Mouse (Mus musculus): Measurements from ENCODE around the gene Traf3ip3. TPM values are rescaled to one million over a fixed set of nuclear protein-coding genes. Genes with fewer than 3 reads are reported as not detected.

Traf3ip3 gene
- polyA plus RNA-seq, 1 experiment from 2014 or later: 0.85 TPM

- no peak overlapping the region for H3K4me2 ChIP-seq
- no peaks in the 10 kb centered on the region for H3K36me3 ChIP-seq (replicated peaks)
- no peak for ATAC-seq (replicated peaks)
- no peak overlapping the region for H3K9ac ChIP-seq
- WGBS: 94% methylated on average over 5 of the region's 5 CpGs
- H3K27me3 ChIP-seq (replicated peaks): no peaks in the 10 kb centered on the region
- H3K9me3 ChIP-seq: no peaks in the 10 kb centered on the region
- H3K4me1 ChIP-seq: no peaks in the 10 kb centered on the region
- H3K4me3 ChIP-seq: no peak overlapping the region
- no peak overlapping the region for H3K27ac ChIP-seq
These were observed 28.1 kb upstream of the Traf3ip3 start for GRCm38 (mm10) chr1:193229570-193229969.

- H3K4me1 ChIP-seq: no peaks in the 10 kb centered on the region
- no peak overlapping the region for H3K4me2 ChIP-seq
- H3K9me3 ChIP-seq: no peaks in the 10 kb centered on the region
- no peak overlapping the region for H3K9ac ChIP-seq
- WGBS: 74% methylated on average over 4 of the region's 4 CpGs
- no peak for ATAC-seq (replicated peaks)
- no peaks in the 10 kb centered on the region for H3K27me3 ChIP-seq (replicated peaks)
- no peak overlapping the region for H3K4me3 ChIP-seq
- no peak overlapping the region for H3K27ac ChIP-seq
- H3K36me3 ChIP-seq (replicated peaks): no peaks in the 10 kb centered on the region
These were observed 26.0 kb upstream of the Traf3ip3 start for GRCm38 (mm10) chr1:193227537-193227936.

- H3K4me2 ChIP-seq: no peak overlapping the region
- H3K36me3 ChIP-seq (replicated peaks): no peaks in the 10 kb centered on the region
- H3K9me3 ChIP-seq: no peaks in the 10 kb centered on the region
- H3K27ac ChIP-seq: no peak overlapping the region
- H3K4me1 ChIP-seq: no peaks in the 10 kb centered on the region
- H3K4me3 ChIP-seq: no peak overlapping the region
- ATAC-seq (replicated peaks): no peak
- 50% methylated on average over 7 of the region's 7 CpGs for WGBS
- H3K27me3 ChIP-seq (replicated peaks): no peaks in the 10 kb centered on the region
- no peak overlapping the region for H3K9ac ChIP-seq
These were observed 25.4 kb upstream of the Traf3ip3 start for GRCm38 (mm10) chr1:193226724-193227522.

- Histone ChIP-seq H3K9me3 (no peaks in the 10 kb centered on the region), H3K36me3 (replicated peaks) (no peaks in the 10 kb centered on the region), H3K9ac (no peak overlapping the region), H3K4me2 (no peak overlapping the region), H3K27me3 (replicated peaks) (no peaks in the 10 kb centered on the region), H3K4me1 (no peaks in the 10 kb centered on the region), H3K27ac (no peak overlapping the region), H3K4me3 (no peak overlapping the region)
- WGBS: 92% methylated on average over 4 of the region's 4 CpGs
- ATAC-seq (replicated peaks): no peak
These were observed 24.6 kb upstream of the Traf3ip3 start for GRCm38 (mm10) chr1:193226114-193226513.

GRCm38 (mm10) chr1:193225531-193225930, 24.0 kb upstream of the Traf3ip3 start:
- ATAC-seq (replicated peaks): no peak
- 36% methylated on average over 3 of the region's 3 CpGs for WGBS
- Histone ChIP-seq H3K4me2 (no peak overlapping the region), H3K27me3 (replicated peaks) (no peaks in the 10 kb centered on the region), H3K9me3 (no peaks in the 10 kb centered on the region), H3K9ac (no peak overlapping the region), H3K4me3 (no peak overlapping the region), H3K27ac (no peak overlapping the region), H3K4me1 (no peaks in the 10 kb centered on the region), H3K36me3 (replicated peaks) (no peaks in the 10 kb centered on the region)

- H3K4me3 ChIP-seq: no peak overlapping the region
- no peak for ATAC-seq (replicated peaks)
- H3K36me3 ChIP-seq (replicated peaks): no peaks in the 10 kb centered on the region
- H3K4me1 ChIP-seq: no peaks in the 10 kb centered on the region
- H3K4me2 ChIP-seq: no peak overlapping the region
- H3K27ac ChIP-seq: no peak overlapping the region
- H3K27me3 ChIP-seq (replicated peaks): no peaks in the 10 kb centered on the region
- no peaks in the 10 kb centered on the region for H3K9me3 ChIP-seq
- WGBS: 72% methylated on average over 5 of the region's 5 CpGs
- no peak overlapping the region for H3K9ac ChIP-seq
These were observed 18.9 kb upstream of the Traf3ip3 start for GRCm38 (mm10) chr1:193220408-193220807.

GRCm38 (mm10) chr1:193216000-193216399, 14.5 kb upstream of the Traf3ip3 start:
- WGBS: 80% methylated on average over 3 of the region's 3 CpGs
- H3K27ac ChIP-seq: no peak overlapping the region
- no peak overlapping the region for H3K9ac ChIP-seq
- no peaks in the 10 kb centered on the region for H3K4me1 ChIP-seq
- H3K9me3 ChIP-seq: no peaks in the 10 kb centered on the region
- no peaks in the 10 kb centered on the region for H3K36me3 ChIP-seq (replicated peaks)
- H3K4me3 ChIP-seq: no peak overlapping the region
- no peak overlapping the region for H3K4me2 ChIP-seq
- no peaks in the 10 kb centered on the region for H3K27me3 ChIP-seq (replicated peaks)
- ATAC-seq (replicated peaks): no peak

GRCm38 (mm10) chr1:193214053-193214452, 12.6 kb upstream of the Traf3ip3 start:
- no peak for ATAC-seq (replicated peaks)
- H3K27me3 ChIP-seq (replicated peaks): no peaks in the 10 kb centered on the region
- H3K36me3 ChIP-seq (replicated peaks): no peaks in the 10 kb centered on the region
- no peaks in the 10 kb centered on the region for H3K4me1 ChIP-seq
- no peak overlapping the region for H3K4me2 ChIP-seq
- no peak overlapping the region for H3K9ac ChIP-seq
- H3K4me3 ChIP-seq: no peak overlapping the region
- WGBS: 84% methylated on average over 5 of the region's 5 CpGs
- H3K9me3 ChIP-seq: no peaks in the 10 kb centered on the region
- H3K27ac ChIP-seq: no peak overlapping the region

GRCm38 (mm10) chr1:193211371-193211770, 9.9 kb upstream of the Traf3ip3 start:
- H3K9me3 ChIP-seq: no peaks in the 10 kb centered on the region
- H3K4me1 ChIP-seq: no peaks in the 10 kb centered on the region
- H3K4me3 ChIP-seq: no peak overlapping the region
- H3K27ac ChIP-seq: no peak overlapping the region
- H3K27me3 ChIP-seq (replicated peaks): no peaks in the 10 kb centered on the region
- WGBS: 79% methylated on average over 5 of the region's 5 CpGs
- no peaks in the 10 kb centered on the region for H3K36me3 ChIP-seq (replicated peaks)
- no peak for ATAC-seq (replicated peaks)
- no peak overlapping the region for H3K4me2 ChIP-seq
- H3K9ac ChIP-seq: no peak overlapping the region

GRCm38 (mm10) chr1:193208178-193208577, 6.7 kb upstream of the Traf3ip3 start:
- no peaks in the 10 kb centered on the region for H3K36me3 ChIP-seq (replicated peaks)
- no peak overlapping the region for H3K4me2 ChIP-seq
- H3K9me3 ChIP-seq: no peaks in the 10 kb centered on the region
- 48% methylated on average over 2 of the region's 2 CpGs for WGBS
- no peaks in the 10 kb centered on the region for H3K4me1 ChIP-seq
- no peak overlapping the region for H3K4me3 ChIP-seq
- ATAC-seq (replicated peaks): no peak
- no peak overlapping the region for H3K27ac ChIP-seq
- no peaks in the 10 kb centered on the region for H3K27me3 ChIP-seq (replicated peaks)
- no peak overlapping the region for H3K9ac ChIP-seq

GRCm38 (mm10) chr1:193207503-193207902, 6.0 kb upstream of the Traf3ip3 start, which contains the start of gene Lamb3:
Gene Lamb3, plus strand, starts transcription at chr1:193207699.
- Histone ChIP-seq H3K36me3 (replicated peaks) (no peaks in the 10 kb centered on the region), H3K27ac (no peak within 1 kb of the TSS), H3K9me3 (no peaks in the 10 kb centered on the region), H3K27me3 (replicated peaks) (no peaks in the 10 kb centered on the region), H3K4me3 (no peak within 1 kb of the TSS), H3K4me1 (no peaks in the 10 kb centered on the region), H3K9ac (no peak within 1 kb of the TSS), H3K4me2 (no peak within 1 kb of the TSS)
- 95% methylated on average over 3 of the region's 3 CpGs for WGBS
- no peak for ATAC-seq (replicated peaks)

- no peak overlapping the region for H3K4me3 ChIP-seq
- no peak overlapping the region for H3K4me2 ChIP-seq
- WGBS: 96% methylated on average over 2 of the region's 2 CpGs
- ATAC-seq (replicated peaks): no peak
- no peak overlapping the region for H3K9ac ChIP-seq
- H3K27me3 ChIP-seq (replicated peaks): no peaks in the 10 kb centered on the region
- H3K27ac ChIP-seq: no peak overlapping the region
- no peaks in the 10 kb centered on the region for H3K4me1 ChIP-seq
- no peaks in the 10 kb centered on the region for H3K9me3 ChIP-seq
- H3K36me3 ChIP-seq (replicated peaks): no peaks in the 10 kb centered on the region
These were observed 3.9 kb upstream of the Traf3ip3 start for GRCm38 (mm10) chr1:193205431-193205830.

- H3K4me2 ChIP-seq: no peak overlapping the region
- H3K9me3 ChIP-seq: no peaks in the 10 kb centered on the region
- no peak overlapping the region for H3K4me3 ChIP-seq
- ATAC-seq (replicated peaks): no peak
- H3K9ac ChIP-seq: no peak overlapping the region
- 80% methylated on average over 2 of the region's 2 CpGs for WGBS
- H3K27ac ChIP-seq: no peak overlapping the region
- no peaks in the 10 kb centered on the region for H3K36me3 ChIP-seq (replicated peaks)
- H3K27me3 ChIP-seq (replicated peaks): no peaks in the 10 kb centered on the region
- H3K4me1 ChIP-seq: no peaks in the 10 kb centered on the region
These were observed 2.3 kb upstream of the Traf3ip3 start for GRCm38 (mm10) chr1:193203821-193204220.
